Mouse (Mus musculus): ENCODE measurements around the gene Gm20869. TPM values are rescaled to one million over a fixed set of nuclear protein-coding genes. Genes with fewer than 3 reads are reported as not detected.
"Not testable (repeated sequence)": the region's sequence is repeated elsewhere in the genome, so short reads cannot be mapped to it uniquely, and the experiment has no call there.

The Gm20869 gene
- not detected for total RNA-seq (2022)

DNA sequence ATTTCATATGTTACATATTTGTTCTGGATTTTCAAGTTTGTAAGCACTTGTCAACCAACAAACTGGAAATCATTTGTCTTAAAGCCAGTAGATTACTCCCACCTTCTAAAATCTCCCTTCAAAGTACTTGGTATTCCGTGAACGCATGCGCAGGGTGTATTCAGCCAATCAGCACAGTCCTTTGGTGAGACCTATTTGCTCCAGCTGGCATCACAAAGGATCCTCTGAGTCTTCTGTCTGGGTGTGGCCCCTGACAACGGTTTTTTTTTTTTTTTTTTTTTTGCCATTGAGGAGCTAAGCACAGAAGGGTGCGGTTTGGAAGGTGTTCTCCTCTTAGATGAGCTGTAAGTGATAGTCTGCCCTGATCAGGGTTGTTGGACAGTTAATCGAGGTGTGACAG is at the start of gene Gm20869:
Gm20869 (plus strand) TSS at position 301 of the 400 bp plus-strand sequence.
- not testable (repeated sequence) for DNase-seq

Other genes with a start within 250 kb of the Gm20869 start
- not detected for gene Gm20870, start 222.6 kb downstream of the Gm20869 start, total RNA-seq (2022)

Measured in adrenal gland, adult 8-10 months (tissue).